Mouse (Mus musculus) adrenal gland, adult (tissue): ENCODE measurements around the gene Sinhcaf.
"Not testable (repeated sequence)": the region's sequence is repeated elsewhere in the genome, so short reads cannot be mapped to it uniquely, and the experiment has no call there.

Experiments used
- DNase-seq, 2 experiments: peaks; one replicate each; pipeline ENCODE4 v3.0.0; 2022 to 2023; ENCODE audit warnings: low spot score in 1 of 2; ENCODE audit not compliant: inconsistent age in 2 of 2

Sinhcaf gene

GRCm38 (mm10) chr6:148945509-148946408 lies 508 bp downstream of the Sinhcaf start:
- DNase-seq, result peak; percentile 62 to 85

GRCm38 (mm10) chr6:148944767-148945508 lies 1.3 kb downstream of the Sinhcaf start:
- peak; percentile 81 to 94 for DNase-seq

GRCm38 (mm10) chr6:148944344-148944766 lies 1.9 kb downstream of the Sinhcaf start:
- DNase-seq, result no peak

GRCm38 (mm10) chr6:148943695-148944094 lies 2.6 kb downstream of the Sinhcaf start:
- peak; percentile 9 to 80 for DNase-seq

GRCm38 (mm10) chr6:148942406-148942805 lies 3.9 kb downstream of the Sinhcaf start:
- no peak for DNase-seq

- no peak for DNase-seq
Observed at GRCm38 (mm10) chr6:148941880-148942279, 4.4 kb downstream of the Sinhcaf start.

- DNase-seq, result not testable (repeated sequence)
Observed at GRCm38 (mm10) chr6:148940383-148940782, 5.9 kb downstream of the Sinhcaf start.

- no peak for DNase-seq
Observed at GRCm38 (mm10) chr6:148937693-148938092, 8.6 kb downstream of the Sinhcaf start.

GRCm38 (mm10) chr6:148934961-148935590 lies 11.2 kb downstream of the Sinhcaf start:
- DNase-seq, result peak in 1 of 2 experiments; percentile 59

- DNase-seq, result no peak
Observed at GRCm38 (mm10) chr6:148931281-148931680, 15.0 kb downstream of the Sinhcaf start.

- DNase-seq, result no peak
Observed at GRCm38 (mm10) chr6:148918841-148919398, 27.3 kb downstream of the Sinhcaf start.

- no peak for DNase-seq
Observed at GRCm38 (mm10) chr6:148917672-148918071, 28.6 kb downstream of the Sinhcaf start.

- DNase-seq, result no peak
Observed at GRCm38 (mm10) chr6:148916817-148917216, 29.4 kb downstream of the Sinhcaf start.

GRCm38 (mm10) chr6:148913938-148914337 lies 32.3 kb downstream of the Sinhcaf start:
- peak; percentile 44 to 84 for DNase-seq

- not testable (repeated sequence) for DNase-seq
Observed at GRCm38 (mm10) chr6:148911906-148912305, 34.4 kb downstream of the Sinhcaf start.

- no peak for DNase-seq
Observed at GRCm38 (mm10) chr6:148906958-148907357, 39.3 kb downstream of the Sinhcaf start.

- DNase-seq, result peak; percentile 63 to 84
Observed at GRCm38 (mm10) chr6:148902728-148903127, 43.5 kb downstream of the Sinhcaf start.

- no peak for DNase-seq
Observed at GRCm38 (mm10) chr6:148896507-148896851, 49.8 kb downstream of the Sinhcaf start.

- DNase-seq, result peak; percentile 92 to 98
Observed at GRCm38 (mm10) chr6:148895773-148896506, 50.3 kb downstream of the Sinhcaf start, which contains the start of gene Caprin2. Gene Caprin2 (minus strand): TSS chr6:148896237.
